ENCODE assay signal across 24 mouse cellular contexts in the genomic region with DNA sequence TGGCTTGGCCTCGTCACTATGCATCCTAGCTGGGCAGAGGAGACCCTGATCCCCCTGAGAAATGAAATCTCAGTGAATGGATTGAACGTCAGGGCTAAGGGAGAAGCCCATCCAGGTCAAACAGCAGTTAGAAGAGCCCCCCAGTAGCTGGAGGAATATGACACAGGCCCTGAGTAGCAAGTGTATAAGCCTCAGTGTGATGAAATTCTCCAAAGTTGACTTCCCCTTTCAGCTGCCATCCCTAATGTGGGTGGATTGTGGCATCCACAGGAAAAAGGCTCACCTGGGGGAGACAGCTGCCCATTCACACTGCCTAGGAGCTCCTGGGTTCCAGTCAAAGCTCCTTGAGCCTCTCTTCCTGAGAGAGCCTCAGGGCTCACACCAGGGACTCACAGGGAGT. TPM values are rescaled to one million over a fixed set of nuclear protein-coding genes. Genes with fewer than 3 reads are reported as not detected.
"Had no signal": no experiment of that assay in that cellular context is flagged by ENCODE, and none has a peak within 500 bp of the region (broad histone marks: within the 10 kb centered on the region; RNA-seq: fewer than 3 reads in every experiment).

No protein-coding gene starts in this region.

- DNase-seq: liver, postnatal 0 days; lung, adult 2 months; lung, postnatal 14 days; lung, postnatal 36 days; midbrain, embryonic 14.5 days; retina, postnatal 1 day; right cerebral cortex, adult 18-20 months; right cerebral cortex, postnatal 25 days; right cerebral cortex, postnatal 4 days; spleen, adult 18-20 months; thymus, adult 18-20 months; thymus, postnatal 14 days; thymus, postnatal 36 days had no signal

- ATAC-seq: liver, postnatal 0 days; lung, postnatal 0 days; midbrain, embryonic 16.5 days had no signal

- H3K9me3 ChIP-seq: lung, embryonic 15.5 days; midbrain, embryonic 10.5 days; midbrain, embryonic 12.5 days; neural tube, embryonic 13.5 days; neural tube, embryonic 15.5 days had no signal

- H3K4me3 ChIP-seq: lung, embryonic 15.5 days; midbrain, embryonic 10.5 days; midbrain, embryonic 12.5 days; myocyte; neural tube, embryonic 13.5 days; neural tube, embryonic 15.5 days had no signal

- H3K4me1 ChIP-seq: midbrain, embryonic 12.5 days; neural tube, embryonic 13.5 days had no signal

- H3K36me3 ChIP-seq: lung, embryonic 15.5 days; midbrain, embryonic 10.5 days; midbrain, embryonic 12.5 days; neural tube, embryonic 13.5 days; neural tube, embryonic 15.5 days had no signal

- H3K27me3 ChIP-seq: lung, embryonic 15.5 days; midbrain, embryonic 12.5 days; neural tube, embryonic 13.5 days; neural tube, embryonic 15.5 days had no signal

RNA-seq across cellular contexts. Expression of a gene that starts 20.4 kb away (rescaled TPM):
- total RNA-seq: megakaryocyte-erythroid progenitor cell, adult 5-6 weeks had no signal
- polyA plus RNA-seq: macrophage; neural tube, embryonic 11.5 days had no signal
